Mouse (Mus musculus) regulatory T cell (primary cell): ENCODE results near the gene Zfp207.
"Not testable (repeated sequence)": the region's sequence is repeated elsewhere in the genome, so short reads cannot be mapped to it uniquely, and the experiment has no call there.

Source experiments
- in situ Hi-C: fragments of 300-600 bp; cut with MboI, MseI; formaldehyde crosslinking; loops from one replicate; pipeline ENCODE4 v1.15.1; 2025; ENCODE audit warnings: high pct_unique_total_duplicates

Zfp207 gene

GRCm38 (mm10) chr11:80383019-80383625 lies at the start of gene Zfp207:
Gene Zfp207, plus strand, starts transcription at chr11:80383279.
- in situ Hi-C loops, result no loop called here

- in situ Hi-C loops, result no loop called here
These were observed 47.3 kb upstream of the Zfp207 start for GRCm38 (mm10) chr11:80335609-80336350.

- in situ Hi-C loops, result no loop called here
These were observed 46.7 kb upstream of the Zfp207 start for GRCm38 (mm10) chr11:80336351-80336730.

- in situ Hi-C loops, result no loop called here
These were observed 40.6 kb upstream of the Zfp207 start for GRCm38 (mm10) chr11:80342482-80342881.

- in situ Hi-C loops, result loop anchor here (5.0 kb wide), 1 partner anchor 70 kb away; no protein-coding TSS in a partner anchor
These were observed 31.1 kb upstream of the Zfp207 start for GRCm38 (mm10) chr11:80351832-80352430.

- in situ Hi-C loops, result loop anchor here (5.0 kb wide), 1 partner anchor 73 kb away; no protein-coding TSS in a partner anchor
These were observed 28.2 kb upstream of the Zfp207 start for GRCm38 (mm10) chr11:80354832-80355231.

- in situ Hi-C loops, result no loop called here
These were observed 14.1 kb upstream of the Zfp207 start for GRCm38 (mm10) chr11:80368949-80369348.

- in situ Hi-C loops, result no loop called here
These were observed 6.4 kb upstream of the Zfp207 start for GRCm38 (mm10) chr11:80376651-80377050.

GRCm38 (mm10) chr11:80377712-80378451 lies 5.2 kb upstream of the Zfp207 start, which contains the start of gene 5730455P16Rik:
Gene 5730455P16Rik, minus strand, starts transcription at chr11:80378034.
- in situ Hi-C loops, result no loop called here

GRCm38 (mm10) chr11:80378452-80379068 lies 4.5 kb upstream of the Zfp207 start:
- in situ Hi-C loops, result not testable (repeated sequence)

- in situ Hi-C loops, result not testable (repeated sequence)
These were observed 3.9 kb upstream of the Zfp207 start for GRCm38 (mm10) chr11:80379184-80379583.

- in situ Hi-C loops, result no loop called here
These were observed 457 bp upstream of the Zfp207 start for GRCm38 (mm10) chr11:80382626-80383018.

- in situ Hi-C loops, result no loop called here
These were observed 557 bp downstream of the Zfp207 start for GRCm38 (mm10) chr11:80383626-80384046.

- in situ Hi-C loops, result no loop called here
These were observed 1.4 kb downstream of the Zfp207 start for GRCm38 (mm10) chr11:80384461-80384860.

- in situ Hi-C loops, result no loop called here
These were observed 2.0 kb downstream of the Zfp207 start for GRCm38 (mm10) chr11:80385055-80385454.

- in situ Hi-C loops, result no loop called here
These were observed 3.7 kb downstream of the Zfp207 start for GRCm38 (mm10) chr11:80386790-80387189.

GRCm38 (mm10) chr11:80389885-80390284 lies 6.8 kb downstream of the Zfp207 start:
- in situ Hi-C loops, result no loop called here

GRCm38 (mm10) chr11:80391407-80392120 lies 8.5 kb downstream of the Zfp207 start:
- in situ Hi-C loops, result no loop called here

- in situ Hi-C loops, result no loop called here
These were observed 12.9 kb downstream of the Zfp207 start for GRCm38 (mm10) chr11:80395930-80396329.

GRCm38 (mm10) chr11:80396617-80397016 lies 13.5 kb downstream of the Zfp207 start:
- in situ Hi-C loops, result no loop called here

- in situ Hi-C loops, result loop anchor here (5.0 kb wide), 1 partner anchor 386 kb away; no protein-coding TSS in a partner anchor
These were observed 24.8 kb downstream of the Zfp207 start for GRCm38 (mm10) chr11:80407878-80408277.
